Mouse (Mus musculus) gastrocnemius, postnatal 10 days (tissue): ENCODE measurements at regions not wholly inside any gene's neighbourhood (a gene's known extent, or its start where the extent isn't known, plus 50 kb on each side); places are given as distances from the start of the nearest gene placed in this dataset.

Source experiments
- DNase-seq: peaks from one replicate; pipeline ENCODE4 v3.0.0; 2021; ENCODE audit warnings: mixed read lengths

DNA sequence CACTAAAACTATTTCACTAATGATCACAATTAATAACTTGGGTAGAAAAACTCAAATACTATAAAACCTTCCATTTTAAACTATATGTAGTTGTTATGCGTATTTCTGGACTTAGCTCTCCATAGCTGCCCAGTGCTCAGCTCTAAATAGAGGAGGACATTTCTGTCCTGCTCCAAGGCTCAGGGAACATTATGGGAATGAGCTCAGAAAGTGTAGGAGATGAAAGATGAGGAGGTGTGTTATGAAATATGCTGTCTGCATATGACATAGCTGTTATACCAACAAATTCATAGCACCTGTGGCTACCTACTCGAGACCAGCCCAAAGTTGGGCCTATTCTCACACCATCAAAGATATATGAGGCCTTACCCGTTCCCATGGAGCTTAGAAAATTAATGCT, 106.3 kb downstream of the Aldh8a1 start:
- no peak for DNase-seq

DNA sequence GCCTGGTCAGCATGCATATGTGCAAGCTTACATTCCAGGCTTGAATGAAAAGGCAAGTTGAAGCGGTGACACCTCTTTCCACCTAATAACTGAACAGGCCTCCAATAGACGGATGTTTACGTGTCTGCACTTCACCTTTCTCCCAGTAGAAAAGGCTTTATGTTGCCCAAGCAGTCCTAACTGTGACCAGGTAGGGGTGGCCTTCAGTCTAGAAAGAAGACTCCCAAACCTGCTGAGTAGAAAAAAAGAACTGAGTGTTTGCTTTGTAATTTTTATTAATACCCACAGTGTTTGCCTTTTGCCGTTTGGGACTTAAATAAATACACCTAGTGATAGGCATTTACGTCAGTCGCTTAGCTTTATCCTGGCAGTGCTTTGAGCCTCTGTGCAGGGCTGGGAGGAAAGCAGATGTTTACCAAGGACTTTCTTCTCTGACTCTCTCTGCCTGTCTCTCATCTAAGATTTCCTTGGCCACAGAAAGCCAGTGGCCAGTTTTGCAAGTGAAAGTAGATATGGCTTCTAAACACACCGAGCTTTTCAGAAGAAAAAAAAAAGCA, 104.5 kb upstream of the 1700020N01Rik start:
- no peak for DNase-seq

DNA sequence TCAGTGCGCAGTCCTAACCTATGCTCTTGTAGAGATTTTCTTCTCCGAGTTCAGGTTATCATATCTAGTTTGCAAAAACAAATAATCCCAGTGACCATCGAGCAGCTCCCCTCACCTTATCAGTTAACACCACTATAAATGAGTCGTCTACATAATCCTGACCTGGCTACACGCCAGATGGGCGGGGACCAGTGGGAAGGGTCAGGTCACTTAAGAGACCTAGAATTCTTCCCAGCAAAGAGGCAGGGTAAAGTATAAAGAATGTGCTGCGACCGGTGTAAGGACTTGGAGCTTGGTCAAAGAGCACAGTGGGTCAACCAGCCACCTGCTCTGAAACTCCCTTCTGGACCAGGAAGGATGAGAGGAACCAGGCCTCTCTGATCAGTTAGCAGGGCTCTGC, 102.0 kb upstream of the 1700020N01Rik start:
- DNase-seq, result no peak

DNA sequence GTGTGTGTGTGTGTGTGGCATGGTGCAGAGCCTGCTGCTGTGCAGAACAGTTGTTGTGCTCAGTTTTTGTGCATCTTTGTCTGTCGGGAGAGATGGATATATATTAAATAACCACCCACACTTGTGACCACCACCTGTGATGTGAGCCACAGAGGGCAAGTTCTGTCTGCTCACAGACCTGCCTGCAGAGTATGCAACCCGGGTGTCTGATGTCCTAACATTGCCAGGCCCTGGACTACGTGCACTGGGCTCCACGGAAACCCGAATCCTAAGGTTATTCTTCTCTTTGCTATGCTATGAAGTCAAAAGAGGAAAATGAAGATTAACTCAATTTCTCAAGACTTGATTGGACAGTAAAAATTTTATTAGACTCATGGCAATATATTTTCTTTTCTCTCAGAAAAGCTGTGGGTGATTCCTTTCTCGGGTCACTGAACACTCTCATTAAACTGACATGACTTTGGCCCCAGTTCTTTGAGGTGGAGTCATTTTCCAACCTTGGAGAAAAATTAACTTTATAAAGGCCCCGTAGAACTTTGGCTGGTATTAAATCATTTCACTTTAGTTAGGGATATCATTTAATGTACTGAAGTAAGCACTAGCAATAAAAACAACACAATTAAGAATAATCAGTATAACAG, 100.6 kb upstream of the 1700020N01Rik start:
- DNase-seq, result no peak

DNA sequence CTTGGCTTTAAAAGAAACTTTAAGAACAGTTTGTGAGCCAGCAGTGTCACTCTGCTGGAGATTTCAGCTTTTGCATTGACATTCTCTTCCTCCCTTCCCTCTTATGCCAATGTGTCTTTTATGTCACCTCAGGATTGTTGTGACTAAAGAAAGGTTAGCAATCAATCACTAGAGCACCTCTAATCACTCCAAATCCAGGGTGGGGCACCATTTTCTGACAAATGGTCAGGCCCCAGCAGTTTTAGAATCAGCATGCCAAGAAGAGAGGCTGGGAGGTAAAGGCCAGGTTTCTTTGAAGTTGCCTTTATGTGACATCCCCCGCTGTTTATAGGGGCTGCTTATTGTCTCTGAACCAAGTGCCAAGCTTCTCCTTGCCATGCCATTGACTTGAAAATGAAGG, 98.4 kb upstream of the 1700020N01Rik start:
- DNase-seq, result no peak

DNA sequence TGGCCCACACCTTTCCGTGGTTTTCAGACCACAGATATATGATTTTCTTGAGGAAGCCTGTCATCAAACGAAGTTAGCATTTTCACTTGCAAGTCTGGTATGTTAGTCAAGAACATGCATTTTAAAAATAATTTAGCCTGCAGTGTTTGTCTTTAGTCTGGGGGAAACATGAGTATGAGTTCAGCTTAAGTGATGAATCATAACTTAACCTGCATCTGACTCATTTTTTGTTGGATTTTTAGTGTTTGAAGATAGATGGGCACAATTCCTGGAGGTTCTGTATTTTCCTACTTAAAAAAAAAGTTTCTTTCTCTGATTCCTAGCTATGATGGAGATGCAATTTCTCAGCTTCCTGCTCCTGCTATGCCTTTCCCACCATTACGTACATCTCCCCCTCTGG, 95.8 kb upstream of the 1700020N01Rik start:
- DNase-seq, result no peak

DNA sequence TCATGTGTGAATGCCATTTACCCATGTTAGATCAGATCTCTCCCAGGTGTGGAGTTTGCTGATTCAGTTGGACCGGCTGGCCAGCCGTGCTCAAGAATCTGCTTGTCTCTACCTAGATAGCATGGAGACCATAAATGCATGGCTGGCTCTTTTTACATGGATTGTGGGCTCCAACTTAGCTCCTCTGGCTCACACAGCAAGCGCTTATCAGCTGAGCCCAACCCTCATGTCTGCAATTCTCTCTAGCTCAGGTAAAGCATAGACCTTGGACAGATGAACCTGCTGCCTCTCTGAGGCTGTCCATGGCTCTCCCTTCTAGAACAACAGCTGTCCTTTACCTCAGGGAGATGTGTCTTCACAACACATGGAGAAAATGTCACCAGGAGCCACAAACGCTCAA, 94.8 kb upstream of the 1700020N01Rik start:
- no peak for DNase-seq

DNA sequence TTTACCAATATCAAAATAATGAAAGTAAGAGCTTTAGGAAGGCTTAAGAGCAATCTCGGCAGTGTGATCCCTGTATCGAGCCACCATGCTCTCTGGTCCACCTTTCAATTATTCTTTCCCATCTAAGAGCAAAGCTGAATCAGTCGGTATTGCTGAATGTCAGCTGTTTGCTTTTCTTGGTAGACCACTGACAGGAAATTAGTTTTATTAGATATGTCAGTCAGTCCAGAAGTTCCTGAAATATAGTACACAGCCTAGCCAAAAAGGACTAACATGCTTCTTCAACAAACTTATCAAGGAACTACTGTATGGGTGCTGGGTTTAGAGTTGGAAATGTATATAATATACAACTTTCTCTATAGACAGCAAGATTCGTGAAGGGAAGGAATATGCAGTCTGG, 91.3 kb upstream of the 1700020N01Rik start:
- DNase-seq, result no peak

DNA sequence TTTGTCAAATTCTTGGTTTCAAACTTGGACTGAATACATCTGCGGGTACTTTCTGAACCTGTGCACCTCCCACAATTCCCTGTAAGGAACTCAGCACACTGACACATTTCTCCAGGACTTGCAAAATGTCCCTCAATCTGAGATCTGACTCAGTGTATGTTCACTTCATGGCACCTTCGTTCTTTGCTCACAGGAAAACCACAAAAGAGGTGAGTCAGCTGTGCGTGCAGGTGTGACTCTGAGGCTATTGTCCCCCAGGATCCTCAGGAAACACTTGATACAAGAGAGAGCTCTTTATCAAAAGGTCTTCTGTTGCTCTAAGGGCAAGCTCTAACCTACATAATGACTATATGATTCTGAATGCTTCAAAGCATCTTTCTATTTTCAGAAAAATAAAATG, 88.5 kb upstream of the 1700020N01Rik start:
- no peak for DNase-seq

DNA sequence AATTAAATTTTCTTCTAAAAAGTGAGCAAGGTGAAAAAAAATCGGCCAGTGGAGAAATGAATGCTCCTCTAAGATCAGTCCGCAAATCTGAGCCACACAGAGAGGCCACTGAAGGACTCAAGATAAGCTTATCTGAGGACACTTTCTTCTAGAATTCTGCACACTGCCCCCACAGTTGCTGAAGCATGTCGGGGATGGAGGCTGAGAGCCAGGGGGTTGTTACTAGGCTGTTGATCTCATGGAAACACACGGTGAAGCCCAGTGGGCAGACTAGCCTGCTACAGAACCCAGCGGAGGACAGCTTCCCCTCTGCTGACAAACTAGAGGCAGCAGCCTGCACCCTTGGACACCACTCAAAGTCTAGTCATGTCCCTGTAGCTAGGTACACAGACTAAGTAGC, 81.6 kb upstream of the 1700020N01Rik start:
- no peak for DNase-seq

DNA sequence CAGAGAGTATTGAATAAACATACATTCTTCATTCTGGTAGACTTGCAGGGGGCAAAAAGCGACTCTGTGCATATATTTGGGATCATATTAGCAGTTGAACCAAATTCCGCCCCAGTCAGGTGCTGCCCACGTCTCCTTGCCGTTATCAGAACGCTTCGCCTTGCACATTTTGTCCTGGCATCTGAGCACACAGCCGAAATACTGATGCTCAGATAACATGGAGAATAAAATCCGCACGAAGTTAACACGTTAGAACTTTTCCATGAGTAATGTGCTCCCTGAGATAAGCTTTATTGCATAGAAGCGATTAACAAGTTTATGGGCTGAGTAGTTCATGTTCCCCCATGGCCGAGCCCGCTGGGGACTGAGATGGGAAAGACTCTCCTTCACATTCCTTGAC, 80.5 kb upstream of the 1700020N01Rik start:
- no peak for DNase-seq

DNA sequence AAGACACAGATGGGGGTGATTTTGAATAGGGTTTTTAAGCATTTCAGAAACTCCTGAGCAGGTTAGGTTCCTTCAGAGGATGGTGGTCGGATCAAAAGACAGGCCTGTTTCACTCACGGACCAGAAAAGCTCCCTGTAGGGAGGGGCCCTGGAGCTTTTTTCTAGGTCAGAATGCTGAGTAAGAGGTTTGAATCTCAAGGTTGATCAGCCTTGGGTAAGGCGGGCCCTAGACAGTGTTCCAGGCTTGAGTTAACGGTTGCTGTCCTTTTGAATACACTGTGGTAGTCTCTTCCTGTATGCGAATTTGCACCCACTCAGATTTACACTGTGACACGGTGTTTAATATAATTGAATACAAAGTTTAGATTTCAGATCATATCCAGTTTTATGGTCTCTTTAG, 75.2 kb upstream of the 1700020N01Rik start:
- no peak for DNase-seq

DNA sequence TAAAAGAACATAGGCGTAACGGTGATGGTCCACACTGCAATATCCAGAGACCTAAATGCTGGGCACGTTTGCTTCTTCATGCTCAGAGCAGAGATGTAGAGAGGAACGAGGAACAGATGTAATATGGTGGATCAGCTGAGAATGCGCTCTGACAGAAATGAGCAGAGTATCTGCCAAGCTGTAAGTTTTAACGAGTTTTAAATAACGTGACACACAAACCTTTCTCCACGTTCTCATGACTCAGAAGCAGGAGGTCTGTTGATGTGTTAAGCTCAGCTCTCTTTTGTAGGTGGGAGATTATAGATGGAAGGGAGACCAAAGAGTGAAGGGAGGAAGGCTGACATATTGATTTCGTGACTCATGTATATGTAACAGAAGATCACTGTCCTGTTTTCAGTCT, 72.1 kb upstream of the 1700020N01Rik start:
- DNase-seq, result no peak

DNA sequence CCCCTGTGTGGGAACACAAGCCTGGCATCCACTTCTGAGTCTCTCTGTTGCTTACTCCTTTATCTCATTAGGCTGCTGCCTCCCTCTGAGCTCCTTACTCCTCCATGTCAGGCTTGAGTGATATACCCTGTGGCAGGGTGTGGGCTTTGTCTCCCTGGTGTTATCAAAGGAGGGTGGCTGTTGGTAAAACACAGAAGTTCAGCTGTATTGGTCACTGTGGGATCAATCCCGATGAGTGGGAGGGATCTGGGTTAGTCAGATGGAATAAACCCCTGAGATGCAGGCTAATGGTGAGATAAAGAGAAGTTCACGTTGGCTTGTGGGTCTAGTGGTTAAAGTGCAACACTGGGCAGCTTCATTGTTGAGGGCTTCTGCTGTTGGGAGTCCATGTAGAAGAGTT, 67.4 kb upstream of the 1700020N01Rik start:
- DNase-seq, result no peak

DNA sequence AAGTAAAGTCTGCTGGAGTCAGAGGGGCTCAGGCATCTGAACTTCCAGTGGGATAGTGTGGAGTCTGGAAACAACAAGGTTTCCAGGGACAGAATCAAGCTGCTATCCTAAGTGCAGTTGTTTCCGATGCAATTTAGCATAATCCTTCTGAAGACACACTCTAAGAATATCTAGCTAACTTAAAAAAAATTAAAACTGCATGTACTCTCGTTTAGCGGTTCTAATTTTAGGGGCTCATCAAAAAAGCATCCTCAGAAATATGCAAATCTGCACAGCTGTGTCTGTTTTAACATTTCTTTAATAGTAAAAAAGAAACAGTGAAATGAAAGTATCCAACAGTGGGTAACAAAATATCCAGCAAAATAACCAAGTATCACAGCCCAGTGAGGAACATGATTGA, 64.5 kb upstream of the 1700020N01Rik start:
- DNase-seq, result no peak

DNA sequence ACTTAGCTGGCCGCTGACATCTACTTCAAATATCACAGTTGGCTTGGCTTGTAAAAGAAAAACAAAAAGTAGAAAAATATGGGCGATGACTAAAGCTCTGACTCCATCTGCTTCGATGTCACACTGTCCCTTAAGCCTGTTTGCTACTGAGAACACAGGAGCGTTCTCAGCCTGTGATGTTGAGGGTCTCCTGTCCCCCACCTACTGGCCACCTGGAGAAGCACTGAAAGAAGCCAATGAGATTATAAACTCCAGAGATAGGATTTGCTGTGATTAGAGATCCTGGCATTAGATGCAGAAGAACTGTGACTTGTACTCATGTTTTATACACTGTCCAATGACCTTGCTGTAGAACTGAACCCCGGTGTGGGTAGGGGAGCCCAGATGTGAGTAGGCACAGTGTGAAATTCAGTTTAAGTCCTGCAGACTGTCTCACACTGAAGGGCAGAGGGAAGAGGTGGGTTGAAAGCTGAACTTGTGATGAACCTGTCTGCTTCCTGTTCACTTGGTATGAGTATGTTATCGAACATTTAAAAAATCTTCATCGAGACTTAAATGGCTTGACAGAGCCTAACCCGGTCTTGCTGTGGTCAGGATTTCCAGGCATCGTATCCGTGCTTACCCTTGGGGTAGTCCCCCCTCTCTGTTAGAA, 63.7 kb upstream of the 1700020N01Rik start:
- DNase-seq, result no peak

DNA sequence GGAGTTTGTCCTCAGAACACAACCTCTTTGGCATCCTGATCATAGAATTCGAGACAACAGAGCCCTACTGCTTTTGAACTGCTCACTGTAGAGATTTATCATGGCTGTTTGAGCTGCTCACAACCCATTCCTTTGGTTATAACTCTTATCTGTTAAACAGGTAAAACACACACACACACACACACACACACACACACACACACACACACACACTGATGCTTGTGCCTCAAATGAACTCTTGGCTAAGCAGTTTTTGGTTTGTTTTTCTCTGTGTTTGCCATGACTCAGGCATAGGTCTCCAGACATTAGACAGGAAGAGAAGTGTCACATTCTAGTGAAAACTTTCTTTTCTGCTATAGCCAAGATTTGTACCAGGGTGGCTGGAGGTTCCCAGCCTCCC, 60.8 kb upstream of the 1700020N01Rik start:
- no peak for DNase-seq

DNA sequence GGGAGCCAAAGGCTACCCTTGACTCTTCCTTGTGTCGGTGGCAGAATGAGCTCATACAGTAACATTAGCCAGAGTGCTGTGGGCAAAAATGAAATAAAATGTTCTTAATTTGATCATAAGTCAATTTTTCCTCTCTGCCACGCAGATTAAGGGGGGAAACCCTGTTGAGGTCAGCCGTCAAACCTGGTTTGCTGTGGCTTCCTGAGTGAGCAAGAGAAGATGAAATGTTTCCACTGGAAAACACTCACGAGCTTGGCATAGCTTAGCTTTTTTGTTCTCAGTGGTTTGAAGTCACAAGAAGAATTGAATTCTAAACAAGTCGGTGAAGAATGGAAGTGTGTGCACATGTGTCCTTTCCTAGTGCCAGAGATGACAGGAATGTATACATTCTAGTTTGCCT, 57.3 kb upstream of the 1700020N01Rik start:
- no peak for DNase-seq

DNA sequence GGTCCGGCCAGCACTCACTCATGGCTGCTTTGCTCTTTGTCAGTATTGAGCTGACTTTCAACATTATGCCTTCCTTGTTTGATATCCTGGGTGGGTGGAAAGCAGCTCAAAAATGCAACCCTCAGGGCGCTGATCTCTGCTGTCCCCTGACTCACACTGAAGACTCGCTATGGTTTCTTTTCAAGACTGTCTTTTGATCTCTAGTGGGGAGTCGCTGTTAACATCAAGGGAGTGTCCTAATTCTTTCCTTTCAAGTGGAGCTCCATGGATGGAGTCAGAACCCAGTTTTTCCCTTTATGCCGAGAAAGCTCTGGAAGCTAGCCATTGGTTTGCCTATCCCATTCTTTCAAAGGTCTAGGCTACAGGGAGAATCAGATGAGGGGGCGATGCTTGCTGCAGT, 54.5 kb upstream of the 1700020N01Rik start:
- no peak for DNase-seq
